Mouse (Mus musculus) kidney, postnatal 14 days (tissue): Measurements from ENCODE around the gene Olfr96.

Source experiments
- DNase-seq: peaks from one replicate; pipeline ENCODE4 v3.0.0; 2022; ENCODE audit warnings: mixed read lengths

Gene Olfr96

DNA sequence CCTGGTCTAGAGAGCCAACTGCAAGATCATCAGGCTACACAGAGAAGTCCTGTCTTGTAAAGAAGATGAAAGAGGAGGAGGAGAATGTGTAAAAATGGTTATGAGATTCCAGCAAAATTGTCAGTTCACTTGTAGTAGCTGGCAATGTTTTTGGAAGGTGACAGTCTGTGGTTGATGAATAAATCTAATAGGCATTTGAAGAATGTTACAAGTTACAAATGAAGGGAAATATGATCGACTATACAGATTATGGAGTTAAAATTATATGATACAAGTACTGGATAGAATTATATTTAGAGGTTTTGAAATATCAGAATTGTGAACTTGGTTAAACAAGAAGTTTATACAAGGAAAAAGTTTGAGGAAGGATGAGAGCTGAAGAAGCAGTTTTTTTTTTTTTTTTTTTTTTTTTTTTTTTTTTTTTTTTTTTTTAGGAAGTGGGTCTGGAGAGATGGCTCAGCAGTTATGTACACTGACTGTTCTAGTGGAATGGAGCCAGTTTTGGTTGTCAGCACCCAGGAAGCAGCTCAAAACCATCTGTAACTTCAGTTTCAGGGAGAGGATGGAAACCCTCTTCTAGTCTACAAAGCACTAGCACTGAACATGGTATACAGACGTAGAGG lies 55.8 kb downstream of the Olfr96 start:
- no peak for DNase-seq
